ENCODE assay signal across 29 mouse cellular contexts in the genomic region with DNA sequence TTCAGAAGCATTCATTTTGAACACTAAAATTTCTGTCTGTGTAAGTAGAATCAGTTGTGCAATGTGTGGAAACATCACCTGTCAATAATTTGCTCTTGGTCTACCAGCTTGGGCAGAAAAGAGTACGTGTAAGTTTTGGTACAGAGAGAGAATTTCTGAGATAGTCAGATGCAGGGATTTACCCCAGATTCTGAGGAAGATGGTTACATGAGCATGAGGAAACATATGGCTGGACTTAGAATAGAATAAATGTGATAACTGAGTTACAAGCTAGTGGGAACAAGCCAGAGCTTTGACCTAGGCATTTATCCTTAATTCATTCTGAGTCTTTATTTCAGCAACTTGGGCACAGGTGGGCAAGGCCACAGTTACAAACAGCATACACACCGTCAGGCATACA.
"Had no signal": no experiment of that assay in that cellular context is flagged by ENCODE, and none has a peak within 500 bp of the region (broad histone marks: within the 10 kb centered on the region; RNA-seq: fewer than 3 reads in every experiment).

No protein-coding gene starts in this region.

- DNase-seq: left cerebral cortex, postnatal 4 days; liver; liver, embryonic 13.5 days; liver, postnatal 0 days; lung, adult 18-20 months; lung, adult 2 months; lung, embryonic 14.5 days; lung, postnatal 10 days; lung, postnatal 14 days; lung, postnatal 36 days; lung, postnatal 4 days; midbrain, embryonic 14.5 days had no signal

- H3K9me3 ChIP-seq: limb, embryonic 12.5 days; limb, embryonic 13.5 days; limb, embryonic 15.5 days; liver, embryonic 12.5 days; liver, embryonic 13.5 days; liver, embryonic 15.5 days; lung, embryonic 15.5 days; megakaryocyte, embryonic 14.5 days; midbrain, embryonic 10.5 days; midbrain, embryonic 12.5 days; midbrain, embryonic 13.5 days; midbrain, embryonic 15.5 days had no signal

- H3K27ac ChIP-seq: left cerebral cortex, adult 2 months; limb, embryonic 12.5 days; limb, embryonic 13.5 days; limb, embryonic 15.5 days; liver, embryonic 12.5 days; liver, embryonic 13.5 days; liver, embryonic 14.5 days; liver, embryonic 15.5 days; lung, embryonic 15.5 days; macrophage; midbrain, embryonic 10.5 days; midbrain, embryonic 12.5 days; midbrain, embryonic 13.5 days; midbrain, embryonic 15.5 days had no signal

- H3K27me3 ChIP-seq: limb, embryonic 12.5 days; limb, embryonic 13.5 days; limb, embryonic 15.5 days; liver, embryonic 12.5 days; liver, embryonic 13.5 days; liver, embryonic 15.5 days; lung, embryonic 15.5 days; megakaryocyte, embryonic 14.5 days; midbrain, embryonic 12.5 days; midbrain, embryonic 13.5 days; midbrain, embryonic 15.5 days had no signal

- H3K36me3 ChIP-seq: limb, embryonic 12.5 days; limb, embryonic 13.5 days; limb, embryonic 15.5 days; liver, embryonic 12.5 days; liver, embryonic 13.5 days; liver, embryonic 15.5 days; lung, embryonic 15.5 days; midbrain, embryonic 10.5 days; midbrain, embryonic 12.5 days; midbrain, embryonic 13.5 days; midbrain, embryonic 15.5 days had no signal

- H3K4me3 ChIP-seq: left cerebral cortex, adult 2 months; limb, embryonic 12.5 days; limb, embryonic 13.5 days; limb, embryonic 15.5 days; liver, embryonic 12.5 days; liver, embryonic 13.5 days; liver, embryonic 15.5 days; lung, embryonic 15.5 days; megakaryocyte, embryonic 14.5 days; midbrain, embryonic 10.5 days; midbrain, embryonic 12.5 days; midbrain, embryonic 13.5 days; midbrain, embryonic 15.5 days; myocyte had no signal

- H3K4me1 ChIP-seq: limb, embryonic 12.5 days; limb, embryonic 13.5 days; limb, embryonic 15.5 days; liver, embryonic 12.5 days; liver, embryonic 13.5 days; liver, embryonic 15.5 days; lung, embryonic 15.5 days; megakaryocyte, embryonic 14.5 days; midbrain, embryonic 10.5 days; midbrain, embryonic 12.5 days; midbrain, embryonic 13.5 days; midbrain, embryonic 15.5 days had no signal

- ATAC-seq: liver, embryonic 12.5 days; liver, postnatal 0 days; lung, postnatal 0 days; midbrain, embryonic 13.5 days; midbrain, embryonic 15.5 days; midbrain, embryonic 16.5 days had no signal
